Mouse (Mus musculus): ENCODE data around the gene Vwa3a.

GRCm38 (mm10) chr7:120809705-120810104, 70.6 kb downstream of the Vwa3a start:
- no peak for TF ChIP-seq CTCF (IDR thresholded peaks at IDR 0.05; ENCODE audit: low read depth)
- no peak for TF ChIP-seq EP300 (optimal IDR thresholded peaks at IDR 0.05)

Measured in stomach, postnatal 0 days (tissue).